Mouse (Mus musculus): ENCODE measurements around the gene Gzf1.

The Gzf1 gene

GRCm38 (mm10) chr2:148706409-148707201 is 25.8 kb downstream of the Gzf1 start:
- DNase-seq (ENCODE audit: low spot score): peak; percentile 56

- no peak for DNase-seq (ENCODE audit: low spot score)
Observed at GRCm38 (mm10) chr2:148707202-148707530, 26.3 kb downstream of the Gzf1 start.

- no peak for DNase-seq (ENCODE audit: low spot score)
Observed at GRCm38 (mm10) chr2:148712326-148712725, 31.5 kb downstream of the Gzf1 start.

GRCm38 (mm10) chr2:148717072-148717471 is 36.2 kb downstream of the Gzf1 start:
- DNase-seq (ENCODE audit: low spot score): no peak

GRCm38 (mm10) chr2:148719271-148719995 is 38.6 kb downstream of the Gzf1 start:
- DNase-seq (ENCODE audit: low spot score): no peak

GRCm38 (mm10) chr2:148731614-148732326 is 50.9 kb downstream of the Gzf1 start:
- DNase-seq (ENCODE audit: low spot score): peak; percentile 57

GRCm38 (mm10) chr2:148732327-148733000 is 51.6 kb downstream of the Gzf1 start, which contains the start of gene Napb:
Gene Napb, minus strand, starts transcription at chr2:148732467.
- DNase-seq (ENCODE audit: low spot score): peak; percentile 96

All from MN1 (cell line).